Mouse (Mus musculus) hindbrain, embryonic 11.5 days (tissue): ENCODE data around the gene Ldlrap1. TPM values are rescaled to one million over a fixed set of nuclear protein-coding genes. Genes with fewer than 3 reads are reported as not detected.
A peak's percentile ranks its signal among the peaks of the same experiment; 100 is the strongest.

Experiments
- ATAC-seq: fragments of 200-750 bp; cut with Nextera tagmentation; 2 replicates; pipeline ENCODE4 v1.8.0; 2017; ENCODE audit warnings: mild to moderate bottlenecking, moderate TSS enrichment, moderate library complexity; ENCODE audit not compliant: low FRiP score
- DNase-seq: peaks from one replicate; pipeline ENCODE4 v3.0.0-alpha.2; 2015; ENCODE audit warnings: low spot score
- H3K27ac ChIP-seq: fragments of 300-500 bp; sonication (generic); 2 replicates; pipeline ENCODE4 v1.5.1; 2014; ENCODE audit warnings: mild to moderate bottlenecking, low read depth, low read length
- H3K27me3 ChIP-seq: fragments of 300-500 bp; sonication (generic); 2 replicates; pipeline ENCODE4 v1.6.1; 2014; ENCODE audit warnings: mild to moderate bottlenecking, low read length, moderate library complexity, mixed read lengths; ENCODE audit not compliant: control insufficient read depth, insufficient read depth
- H3K36me3 ChIP-seq: fragments of 300-500 bp; sonication (generic); 2 replicates; pipeline ENCODE4 v1.6.1; 2014; ENCODE audit warnings: mild to moderate bottlenecking, low read length, moderate library complexity, mixed read lengths; ENCODE audit not compliant: control insufficient read depth, insufficient read depth
- H3K4me1 ChIP-seq: fragments of 300-500 bp; sonication (generic); replicated peaks from 2 replicates; pipeline ENCODE4 v1.6.1; 2014; ENCODE audit warnings: low read length, mixed read lengths; ENCODE audit not compliant: control insufficient read depth, insufficient read depth
- H3K4me2 ChIP-seq: fragments of 300-500 bp; sonication (generic); replicated peaks from 2 replicates; pipeline ENCODE4 v1.6.1; 2014; ENCODE audit warnings: mild to moderate bottlenecking, low read depth, low read length
- H3K4me3 ChIP-seq: fragments of 300-500 bp; sonication (generic); 2 replicates; pipeline ENCODE4 v1.5.1; 2014; ENCODE audit warnings: low read depth, low read length
- H3K9ac ChIP-seq: fragments of 300-500 bp; sonication (generic); 2 replicates; pipeline ENCODE4 v1.6.1; 2014; ENCODE audit warnings: low read depth, low read length
- H3K9me3 ChIP-seq: fragments of 300-500 bp; sonication (generic); 2 replicates; pipeline ENCODE4 v1.6.1; 2016; ENCODE audit warnings: low read length; ENCODE audit not compliant: control insufficient read depth
- WGBS: fragments of 180-500 bp; shearing (Covaris S2); extraction: QIAGEN DNeasy Blood & Tissue Kit; methylation state at CpG from one replicate; pipeline ENCODE4 v1.1.7; 2014; 5-methylcytosine and 5-hydroxymethylcytosine counted together
- polyA plus RNA-seq: library from polyadenylated mRNA; unstranded; fragments of >200 nt; fragmentation: Nextera tagmentation; extraction: Ambion mirVana; gene quantifications from 2 replicates; pipeline ENCODE4 v1.2.1, GENCODE M21; 2014

Ldlrap1 gene
- polyA plus RNA-seq, 1 experiment from 2014 or later, result 4.3 TPM

- WGBS, result 67% methylated on average over 7 of the region's 7 CpGs
- peaks cover 9% of the 10 kb centered on the region for H3K4me1 ChIP-seq
- ATAC-seq (no peak), DNase-seq (no peak)
- H3K27me3 ChIP-seq, result peaks cover 22% of the 10 kb centered on the region
- H3K4me3 ChIP-seq, result no peak overlapping the region
- no peak overlapping the region for H3K27ac ChIP-seq
- no peak overlapping the region for H3K9ac ChIP-seq
- H3K9me3 ChIP-seq, result no peaks in the 10 kb centered on the region
- no peaks in the 10 kb centered on the region for H3K36me3 ChIP-seq
- H3K4me2 ChIP-seq, result no peak overlapping the region
Measured at GRCm38 (mm10) chr4:134769081-134769811, 1.4 kb upstream of the Ldlrap1 start.

GRCm38 (mm10) chr4:134768226-134768888, 533 bp upstream of the Ldlrap1 start:
- H3K4me3 ChIP-seq, result peak overlapping the region; percentile 65
- no peaks in the 10 kb centered on the region for H3K36me3 ChIP-seq
- WGBS, result 9% methylated on average over 21 of the region's 21 CpGs
- H3K9me3 ChIP-seq, result no peaks in the 10 kb centered on the region
- peak overlapping the region; percentile 63; the same call in 1 of the 2 replicates for H3K9ac ChIP-seq
- peak overlapping the region; percentile 98 for H3K4me2 ChIP-seq
- H3K27me3 ChIP-seq, result peaks cover 22% of the 10 kb centered on the region
- peaks cover 9% of the 10 kb centered on the region for H3K4me1 ChIP-seq
- H3K27ac ChIP-seq, result no peak overlapping the region
- DNase-seq, result no peak
- 0 out of 2 replicates have a peak, but pooled peaks have one; percentile 20 for ATAC-seq

DNA sequence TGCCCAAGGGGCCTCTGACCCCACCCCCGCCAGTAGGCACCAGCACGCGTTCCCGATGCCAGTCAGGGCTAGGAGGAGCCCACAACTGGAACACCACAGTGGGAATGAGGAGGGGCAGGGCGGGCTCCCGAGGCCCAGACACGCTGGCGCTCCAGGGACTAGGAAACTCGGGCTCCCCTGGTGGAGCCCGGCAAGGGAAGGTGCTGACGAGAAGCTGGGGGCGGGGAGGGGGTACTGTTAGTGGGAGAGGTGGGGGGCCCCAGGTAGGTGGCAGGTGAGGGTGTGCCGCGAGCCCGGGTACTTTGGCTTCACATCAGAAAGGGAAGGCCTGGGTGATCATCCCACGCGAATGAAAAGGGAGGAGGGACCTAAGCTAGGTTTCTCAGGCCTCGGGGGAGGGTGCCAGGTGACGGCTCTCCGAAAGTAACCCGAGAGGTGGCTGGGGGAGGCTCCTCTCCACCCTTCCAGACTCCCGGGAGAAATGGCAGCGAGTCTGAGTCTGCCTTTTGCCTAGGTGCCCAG, 859 bp downstream of the Ldlrap1 start:
- no peaks in the 10 kb centered on the region for H3K36me3 ChIP-seq
- peak overlapping the region; percentile 98 for H3K4me2 ChIP-seq
- DNase-seq (no peak), ATAC-seq (peak; percentile 27; the same call in 1 of the 2 replicates)
- WGBS, result 0% methylated on average over 23 of the region's 23 CpGs
- H3K9me3 ChIP-seq, result no peaks in the 10 kb centered on the region
- H3K4me1 ChIP-seq, result peaks cover 6% of the 10 kb centered on the region
- peaks cover 22% of the 10 kb centered on the region for H3K27me3 ChIP-seq
- no peak overlapping the region; the same call in 1 of the 2 replicates for H3K27ac ChIP-seq
- peak overlapping the region; percentile 65 for H3K4me3 ChIP-seq
- peak overlapping the region; percentile 63 for H3K9ac ChIP-seq

GRCm38 (mm10) chr4:134766277-134766676, 1.5 kb downstream of the Ldlrap1 start:
- ATAC-seq, result no peak
- WGBS, result 68% methylated on average over 6 of the region's 6 CpGs
- Histone ChIP-seq H3K27ac (no peak overlapping the region), H3K36me3 (no peaks in the 10 kb centered on the region), H3K27me3 (peaks cover 22% of the 10 kb centered on the region), H3K4me1 (peaks cover 6% of the 10 kb centered on the region), H3K4me2 (peak overlapping the region; percentile 98), H3K9ac (no peak overlapping the region), H3K9me3 (no peaks in the 10 kb centered on the region), H3K4me3 (no peak overlapping the region)
- DNase-seq, result no peak

- no peak for ATAC-seq
- no peaks in the 10 kb centered on the region for H3K36me3 ChIP-seq
- H3K27me3 ChIP-seq, result peaks cover 22% of the 10 kb centered on the region
- H3K4me1 ChIP-seq, result peaks cover 6% of the 10 kb centered on the region
- H3K27ac ChIP-seq, result no peak overlapping the region
- no peak overlapping the region for H3K4me2 ChIP-seq
- 65% methylated on average over 3 of the region's 3 CpGs for WGBS
- no peaks in the 10 kb centered on the region for H3K9me3 ChIP-seq
- no peak overlapping the region for H3K9ac ChIP-seq
- no peak overlapping the region for H3K4me3 ChIP-seq
- DNase-seq, result no peak
Measured at GRCm38 (mm10) chr4:134764333-134764732, 3.5 kb downstream of the Ldlrap1 start.

DNA sequence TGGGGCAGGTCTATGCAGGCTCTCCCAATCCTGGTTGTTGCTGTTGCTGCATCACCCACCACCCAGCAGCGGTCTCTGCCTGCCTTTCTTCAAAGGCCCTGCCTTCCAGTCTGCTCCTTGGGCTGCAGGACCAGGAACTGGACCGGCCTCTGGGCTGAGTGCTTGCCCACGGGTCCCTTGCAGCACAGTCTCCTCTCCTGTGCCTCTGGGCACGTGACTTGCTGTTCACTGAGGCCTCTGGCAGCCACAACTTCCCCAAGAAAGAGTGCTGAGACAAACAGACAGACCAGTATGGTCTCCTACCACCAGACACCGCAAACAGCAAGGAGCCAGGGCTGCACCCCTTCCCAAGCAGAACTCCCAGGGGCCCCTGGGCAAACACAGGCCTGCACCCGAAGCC, 5.5 kb downstream of the Ldlrap1 start:
- 79% methylated on average over 6 of the region's 6 CpGs for WGBS
- no peak for ATAC-seq
- no peaks in the 10 kb centered on the region for H3K4me1 ChIP-seq

GRCm38 (mm10) chr4:134760793-134761201, 7.0 kb downstream of the Ldlrap1 start:
- no peak overlapping the region for H3K27ac ChIP-seq
- H3K9me3 ChIP-seq, result no peaks in the 10 kb centered on the region
- no peak overlapping the region for H3K4me2 ChIP-seq
- DNase-seq (no peak), ATAC-seq (no peak)
- WGBS, result 63% methylated on average over 9 of the region's 9 CpGs
- H3K27me3 ChIP-seq, result peaks cover 1% of the 10 kb centered on the region; the same call in 1 of the 2 replicates
- H3K36me3 ChIP-seq, result no peaks in the 10 kb centered on the region
- no peak overlapping the region for H3K4me3 ChIP-seq
- H3K9ac ChIP-seq, result no peak overlapping the region
- no peaks in the 10 kb centered on the region for H3K4me1 ChIP-seq

More for the DNA sequence above, 5.5 kb downstream of the Ldlrap1 start:
- Histone ChIP-seq H3K4me2 (no peak overlapping the region), H3K27ac (no peak overlapping the region), H3K9ac (no peak overlapping the region), H3K4me3 (no peak overlapping the region), H3K9me3 (no peaks in the 10 kb centered on the region), H3K36me3 (no peaks in the 10 kb centered on the region), H3K27me3 (peaks cover 15% of the 10 kb centered on the region)
- no peak for DNase-seq

DNA sequence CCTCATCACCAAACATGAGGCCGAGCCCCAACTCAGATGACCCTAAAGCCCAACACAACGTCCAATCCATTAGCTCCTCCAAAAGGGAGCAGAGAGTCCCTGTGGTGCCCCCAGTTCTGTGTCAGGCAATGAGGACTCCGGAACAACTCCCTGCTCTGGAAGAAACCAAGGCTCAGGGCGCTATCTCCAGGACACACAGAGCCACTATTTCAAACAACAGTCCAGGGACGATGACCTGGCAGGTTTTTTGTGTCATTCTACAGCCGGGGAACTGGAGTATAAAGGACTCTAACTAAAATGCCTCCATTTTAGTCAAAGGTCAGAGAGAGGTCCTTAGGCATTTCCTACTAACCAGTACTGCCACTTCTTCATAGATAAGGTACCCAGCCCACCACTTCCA, 7.5 kb downstream of the Ldlrap1 start:
- H3K27me3 ChIP-seq, result no peaks in the 10 kb centered on the region
- H3K4me3 ChIP-seq, result no peak overlapping the region
- no peak overlapping the region for H3K27ac ChIP-seq
- no peak overlapping the region for H3K9ac ChIP-seq
- WGBS, result 76% methylated on average over 6 of the region's 6 CpGs
- no peak overlapping the region for H3K4me2 ChIP-seq
- H3K9me3 ChIP-seq, result no peaks in the 10 kb centered on the region
- DNase-seq (no peak), ATAC-seq (no peak)
- H3K4me1 ChIP-seq, result no peaks in the 10 kb centered on the region
- no peaks in the 10 kb centered on the region for H3K36me3 ChIP-seq
